Mouse (Mus musculus) testis, adult 2 months (tissue): ENCODE measurements around the gene Lst1.

Source experiments
- CTCF ChIP-seq: fragments of 200-500 bp; IDR thresholded peaks from 2 replicates; pipeline ENCODE4 v1.5.1; 2012; ENCODE audit warnings: low read depth, mild to moderate bottlenecking, inconsistent platforms, low read length, moderate library complexity; ENCODE audit not compliant: control insufficient read depth, insufficient read depth, insufficient replicate concordance
- POLR2A ChIP-seq: fragments of 200-500 bp; IDR thresholded peaks from 2 replicates; pipeline ENCODE4 v1.6.1; 2012; ENCODE audit warnings: low read depth, mild to moderate bottlenecking, inconsistent platforms, low read length, moderate library complexity; ENCODE audit not compliant: control insufficient read depth

DNA sequence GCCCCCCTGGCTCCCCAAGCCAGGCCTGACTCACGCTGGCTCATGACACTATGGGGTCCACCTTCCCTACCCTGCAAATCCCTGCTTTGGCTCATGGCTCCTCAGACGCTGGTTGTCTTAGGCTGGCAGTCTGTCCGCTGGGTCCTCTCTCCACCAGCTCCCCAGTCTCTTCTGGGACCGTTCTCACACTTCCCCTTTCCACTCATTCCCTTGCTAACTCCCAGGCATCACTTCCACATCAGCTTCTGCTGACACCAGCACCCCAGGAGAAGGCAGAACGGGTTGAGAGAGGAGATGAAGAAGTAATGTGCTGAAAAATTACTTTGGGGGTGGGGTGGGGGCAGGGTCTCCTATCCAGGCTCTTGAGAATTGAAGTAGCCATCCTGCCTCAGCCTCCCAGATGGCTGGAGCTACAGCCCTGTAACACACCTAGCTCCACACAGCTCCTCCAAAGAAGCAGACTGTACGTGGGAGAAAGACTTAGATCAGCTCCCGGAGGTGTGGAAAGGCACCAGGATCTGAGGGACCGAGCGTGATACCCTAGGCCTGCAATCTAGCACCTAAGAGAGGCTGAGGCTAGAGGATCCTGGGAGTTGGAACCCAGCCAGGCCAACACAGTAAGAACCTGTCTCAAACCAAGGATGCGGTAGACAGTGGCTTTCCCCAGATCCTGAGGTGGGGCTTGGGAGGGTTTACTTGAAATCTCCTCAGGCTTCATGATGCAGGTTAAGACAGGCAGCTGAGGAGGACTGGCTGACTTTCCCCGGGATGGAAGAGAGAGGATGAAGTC, 15.6 kb downstream of the Lst1 start:
- TF ChIP-seq POLR2A (no peak), CTCF (no peak)
